Mouse (Mus musculus): ENCODE results near the gene Abca17.

The Abca17 gene

GRCm38 (mm10) chr17:24350926-24351759 is at the start of gene Abca17:
Abca17 (minus strand) TSS chr17:24351068.
- DNase-seq = peak; percentile 55

- DNase-seq = no peak
Measured at GRCm38 (mm10) chr17:24394456-24394855, 43.6 kb upstream of the Abca17 start.

- DNase-seq = no peak
Measured at GRCm38 (mm10) chr17:24393527-24393926, 42.7 kb upstream of the Abca17 start.

GRCm38 (mm10) chr17:24391149-24391548 is 40.3 kb upstream of the Abca17 start:
- peak; percentile 44 for DNase-seq

GRCm38 (mm10) chr17:24389865-24390264 is 39.0 kb upstream of the Abca17 start:
- peak; percentile 68 for DNase-seq

GRCm38 (mm10) chr17:24388711-24389110 is 37.8 kb upstream of the Abca17 start:
- no peak for DNase-seq

GRCm38 (mm10) chr17:24383789-24384188 is 32.9 kb upstream of the Abca17 start:
- DNase-seq = no peak

- no peak for DNase-seq
Measured at GRCm38 (mm10) chr17:24378496-24378895, 27.6 kb upstream of the Abca17 start.

- DNase-seq = no peak
Measured at GRCm38 (mm10) chr17:24375886-24376285, 25.0 kb upstream of the Abca17 start.

GRCm38 (mm10) chr17:24375094-24375712 is 24.3 kb upstream of the Abca17 start:
- no peak for DNase-seq

- DNase-seq = no peak
Measured at GRCm38 (mm10) chr17:24365863-24366262, 15.0 kb upstream of the Abca17 start.

GRCm38 (mm10) chr17:24364461-24364860 is 13.6 kb upstream of the Abca17 start:
- DNase-seq = peak; percentile 68

GRCm38 (mm10) chr17:24362527-24362926 is 11.7 kb upstream of the Abca17 start:
- no peak for DNase-seq

GRCm38 (mm10) chr17:24361291-24361690 is 10.4 kb upstream of the Abca17 start:
- no peak for DNase-seq

GRCm38 (mm10) chr17:24360841-24361240 is 10.0 kb upstream of the Abca17 start:
- DNase-seq = no peak

- DNase-seq = no peak
Measured at GRCm38 (mm10) chr17:24359903-24360302, 9.0 kb upstream of the Abca17 start.

- DNase-seq = no peak
Measured at GRCm38 (mm10) chr17:24359006-24359405, 8.1 kb upstream of the Abca17 start.

GRCm38 (mm10) chr17:24355284-24355683 is 4.4 kb upstream of the Abca17 start:
- no peak for DNase-seq

- DNase-seq = no peak
Measured at GRCm38 (mm10) chr17:24353960-24354359, 3.1 kb upstream of the Abca17 start.

- DNase-seq = no peak
Measured at GRCm38 (mm10) chr17:24352370-24353194, 1.7 kb upstream of the Abca17 start.

- DNase-seq = peak; percentile 97
Measured at GRCm38 (mm10) chr17:24351760-24352357, 991 bp upstream of the Abca17 start, which contains the start of gene Abca3. Abca3 (plus strand) TSS chr17:24351950.

- DNase-seq = peak; percentile 19
Measured at GRCm38 (mm10) chr17:24349176-24349575, 1.7 kb downstream of the Abca17 start.

GRCm38 (mm10) chr17:24346831-24347230 is 4.0 kb downstream of the Abca17 start:
- DNase-seq = no peak

Measured in cerebellum, adult 9-10 months (tissue).